Mouse (Mus musculus): Measurements from ENCODE around the gene Lmtk3. TPM values are rescaled to one million over a fixed set of nuclear protein-coding genes. Genes with fewer than 3 reads are reported as not detected.

Lmtk3 gene
- polyA plus RNA-seq, 2 experiments = 1.8 to 46.2 TPM

DNA sequence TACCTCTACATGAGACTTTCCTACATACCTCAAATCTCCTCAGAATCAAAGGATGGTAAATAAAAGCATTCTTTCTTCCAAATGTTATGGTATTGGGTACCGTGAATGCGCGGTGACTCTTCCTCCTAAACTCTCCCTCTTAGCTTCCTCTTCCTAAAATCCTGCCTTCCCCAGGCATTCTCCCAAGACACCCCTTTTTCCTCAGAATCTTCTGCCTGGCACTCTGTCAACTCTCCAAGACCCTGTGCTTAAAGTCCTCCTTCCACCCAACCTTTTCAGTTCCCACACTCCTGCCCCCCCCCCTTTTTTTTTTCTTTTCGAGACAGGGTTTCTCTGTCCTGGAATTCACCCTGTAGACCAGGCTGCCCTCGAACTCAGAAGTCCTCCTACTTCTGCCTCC, 31.3 kb downstream of the Lmtk3 start:
- DNase-seq (ENCODE audit: low spot score) (no peak), ATAC-seq (ENCODE audit: low FRiP score, low read depth) (no peak)
- Histone ChIP-seq H3K9ac (ENCODE audit: low read depth, low read length, severe bottlenecking) (no peak overlapping the region), H3K27me3 (ENCODE audit: control insufficient read depth, insufficient read depth, low read length) (no peaks in the 10 kb centered on the region), H3K4me1 (ENCODE audit: control insufficient read depth, insufficient read depth, low read length) (peaks cover 18% of the 10 kb centered on the region), H3K9me3 (ENCODE audit: control insufficient read depth, low read length) (no peaks in the 10 kb centered on the region), H3K4me3 (replicated peaks; ENCODE audit: low read length) (peak overlapping the region; percentile 22), H3K27ac (replicated peaks; ENCODE audit: low read depth, low read length) (0 out of 2 replicates have a peak overlapping the region, but pooled peaks have one; percentile 63), H3K4me2 (replicated peaks; ENCODE audit: low read depth, low read length, severe bottlenecking) (peak overlapping the region; percentile 39), H3K36me3 (ENCODE audit: control insufficient read depth, insufficient read depth, low read length) (peaks cover 33% of the 10 kb centered on the region)
- TF ChIP-seq POLR2A (IDR thresholded peaks at IDR 0.05; ENCODE audit: borderline replicate concordance, extremely low read depth, insufficient read depth, insufficient read length) = no peak
- 4% methylated on average over 5 of the region's 5 CpGs for WGBS

DNA sequence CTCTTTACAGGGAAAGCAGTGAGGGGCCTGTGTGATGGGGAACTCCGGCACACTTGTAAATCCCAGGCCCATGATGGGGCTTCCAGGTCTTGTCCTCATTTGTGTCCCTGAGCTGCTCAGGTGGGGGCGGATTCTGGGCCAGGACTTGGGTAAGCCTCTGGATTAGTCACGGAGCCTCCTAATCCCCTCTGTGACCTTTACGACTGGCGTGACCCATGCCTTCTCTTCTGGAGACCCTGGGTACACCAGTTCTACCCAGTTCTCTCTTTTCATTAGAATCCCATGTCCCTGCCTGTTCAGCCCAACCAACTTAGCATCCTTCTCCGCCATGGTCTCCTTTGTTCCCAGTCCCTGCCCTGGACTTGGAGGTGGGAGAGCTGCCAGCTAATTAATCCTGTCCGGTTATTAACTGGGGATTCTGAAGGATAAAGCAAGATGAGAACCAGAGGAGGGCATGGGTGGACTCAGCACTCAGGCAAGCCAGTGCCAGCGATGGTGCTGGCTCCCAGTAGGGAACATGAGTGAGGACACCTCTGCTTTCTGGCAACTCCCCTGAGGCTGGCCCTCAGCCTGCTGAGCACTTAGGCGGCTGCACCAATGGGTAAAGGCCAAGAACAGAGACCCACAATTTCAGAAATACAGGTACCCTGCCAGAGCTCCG, 31.9 kb downstream of the Lmtk3 start:
- ATAC-seq (ENCODE audit: low FRiP score, low read depth) = no peak
- Histone ChIP-seq H3K4me3 (replicated peaks; ENCODE audit: low read length) (no peak overlapping the region), H3K4me1 (ENCODE audit: control insufficient read depth, insufficient read depth, low read length) (peaks cover 18% of the 10 kb centered on the region), H3K9ac (ENCODE audit: low read depth, low read length, severe bottlenecking) (no peak overlapping the region), H3K27ac (replicated peaks; ENCODE audit: low read depth, low read length) (no peak overlapping the region), H3K4me2 (replicated peaks; ENCODE audit: low read depth, low read length, severe bottlenecking) (peak overlapping the region; percentile 39; the same call in 1 of the 2 replicates), H3K36me3 (ENCODE audit: control insufficient read depth, insufficient read depth, low read length) (peaks cover 26% of the 10 kb centered on the region), H3K27me3 (ENCODE audit: control insufficient read depth, insufficient read depth, low read length) (no peaks in the 10 kb centered on the region), H3K9me3 (ENCODE audit: control insufficient read depth, low read length) (no peaks in the 10 kb centered on the region)
- DNase-seq (ENCODE audit: low spot score) = no peak
- no peak for TF ChIP-seq POLR2A (IDR thresholded peaks at IDR 0.05; ENCODE audit: borderline replicate concordance, extremely low read depth, insufficient read depth, insufficient read length)
- 50% methylated on average over 10 of the region's 10 CpGs for WGBS

DNA sequence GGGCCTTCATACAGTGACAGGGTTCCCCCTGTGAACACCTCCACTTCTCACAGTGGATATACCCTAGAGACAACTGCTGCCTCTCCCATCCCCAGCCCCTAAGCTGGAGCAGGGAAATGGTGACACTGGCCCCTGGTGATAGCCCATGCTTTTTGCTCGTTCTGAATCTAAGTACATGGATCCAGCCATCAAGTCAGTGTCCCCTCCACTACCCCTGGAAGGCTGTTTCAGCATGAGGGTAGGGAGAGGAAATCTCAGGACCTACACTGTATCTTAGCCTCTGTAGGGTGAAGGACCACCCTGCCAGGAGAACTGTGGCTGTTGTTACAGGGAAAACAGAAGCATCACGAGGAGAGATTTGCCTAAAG, 32.4 kb downstream of the Lmtk3 start:
- 64% methylated on average over 2 of the region's 2 CpGs for WGBS
- H3K36me3 ChIP-seq (ENCODE audit: control insufficient read depth, insufficient read depth, low read length) = peaks cover 21% of the 10 kb centered on the region
- no peak for TF ChIP-seq POLR2A (IDR thresholded peaks at IDR 0.05; ENCODE audit: borderline replicate concordance, extremely low read depth, insufficient read depth, insufficient read length)
- H3K27ac ChIP-seq (replicated peaks; ENCODE audit: low read depth, low read length) = no peak overlapping the region
- H3K27me3 ChIP-seq (ENCODE audit: control insufficient read depth, insufficient read depth, low read length) = no peaks in the 10 kb centered on the region
- H3K4me2 ChIP-seq (replicated peaks; ENCODE audit: low read depth, low read length, severe bottlenecking) = no peak overlapping the region
- H3K4me3 ChIP-seq (replicated peaks; ENCODE audit: low read length) = no peak overlapping the region
- no peaks in the 10 kb centered on the region for H3K9me3 ChIP-seq (ENCODE audit: control insufficient read depth, low read length)
- DNase-seq (ENCODE audit: low spot score) (no peak), ATAC-seq (ENCODE audit: low FRiP score, low read depth) (no peak)
- H3K4me1 ChIP-seq (ENCODE audit: control insufficient read depth, insufficient read depth, low read length) = peaks cover 18% of the 10 kb centered on the region
- H3K9ac ChIP-seq (ENCODE audit: low read depth, low read length, severe bottlenecking) = no peak overlapping the region

DNA sequence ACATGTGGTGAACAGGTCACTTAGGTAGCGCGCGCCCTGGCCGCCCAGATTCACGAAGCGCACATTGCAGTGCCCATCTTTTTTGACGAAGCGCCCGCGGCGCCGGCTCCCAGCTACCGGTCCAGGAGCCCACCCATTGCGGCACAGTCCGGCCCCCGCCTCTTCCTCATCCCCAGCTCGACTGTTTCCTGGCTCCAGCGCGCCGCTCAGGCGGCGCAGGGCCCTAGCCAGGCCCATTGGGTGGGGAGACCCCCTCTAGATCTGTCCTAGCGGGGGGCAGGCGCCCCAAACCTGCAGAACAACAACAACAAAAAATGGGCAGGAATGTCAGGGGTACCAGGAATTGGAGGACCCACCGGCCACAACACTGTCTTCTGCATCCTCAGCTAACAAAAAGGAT, 36.3 kb downstream of the Lmtk3 start:
- no peak overlapping the region for H3K9ac ChIP-seq (ENCODE audit: low read depth, low read length, severe bottlenecking)
- H3K4me3 ChIP-seq (replicated peaks; ENCODE audit: low read length) = peak overlapping the region; percentile 11; the same call in 1 of the 2 replicates
- 5% methylated on average over 20 of the region's 25 CpGs for WGBS
- peak overlapping the region; percentile 34; the same call in 1 of the 2 replicates for H3K4me2 ChIP-seq (replicated peaks; ENCODE audit: low read depth, low read length, severe bottlenecking)
- H3K9me3 ChIP-seq (ENCODE audit: control insufficient read depth, low read length) = no peaks in the 10 kb centered on the region
- no peak for DNase-seq (ENCODE audit: low spot score)
- H3K4me1 ChIP-seq (ENCODE audit: control insufficient read depth, insufficient read depth, low read length) = peaks cover 9% of the 10 kb centered on the region
- ATAC-seq (ENCODE audit: low FRiP score, low read depth) = no peak
- H3K27ac ChIP-seq (replicated peaks; ENCODE audit: low read depth, low read length) = no peak overlapping the region
- no peaks in the 10 kb centered on the region for H3K27me3 ChIP-seq (ENCODE audit: control insufficient read depth, insufficient read depth, low read length)
- no peak for TF ChIP-seq POLR2A (IDR thresholded peaks at IDR 0.05; ENCODE audit: borderline replicate concordance, extremely low read depth, insufficient read depth, insufficient read length)
- H3K36me3 ChIP-seq (ENCODE audit: control insufficient read depth, insufficient read depth, low read length) = peaks cover 24% of the 10 kb centered on the region

GRCm38 (mm10) chr7:45820913-45821312, 37.4 kb downstream of the Lmtk3 start:
- Histone ChIP-seq H3K4me2 (replicated peaks; ENCODE audit: low read depth, low read length, severe bottlenecking) (no peak overlapping the region), H3K27ac (replicated peaks; ENCODE audit: low read depth, low read length) (no peak overlapping the region), H3K9ac (ENCODE audit: low read depth, low read length, severe bottlenecking) (no peak overlapping the region), H3K4me1 (ENCODE audit: control insufficient read depth, insufficient read depth, low read length) (no peaks in the 10 kb centered on the region), H3K36me3 (ENCODE audit: control insufficient read depth, insufficient read depth, low read length) (peaks cover 34% of the 10 kb centered on the region), H3K9me3 (ENCODE audit: control insufficient read depth, low read length) (no peaks in the 10 kb centered on the region), H3K27me3 (ENCODE audit: control insufficient read depth, insufficient read depth, low read length) (no peaks in the 10 kb centered on the region), H3K4me3 (replicated peaks; ENCODE audit: low read length) (no peak overlapping the region)
- no peak for TF ChIP-seq POLR2A (IDR thresholded peaks at IDR 0.05; ENCODE audit: borderline replicate concordance, extremely low read depth, insufficient read depth, insufficient read length)
- no peak for DNase-seq (ENCODE audit: low spot score)
- no peak for ATAC-seq (ENCODE audit: low FRiP score, low read depth)
